Mouse (Mus musculus): ENCODE data around the gene Sh3glb2.

The Sh3glb2 gene

DNA sequence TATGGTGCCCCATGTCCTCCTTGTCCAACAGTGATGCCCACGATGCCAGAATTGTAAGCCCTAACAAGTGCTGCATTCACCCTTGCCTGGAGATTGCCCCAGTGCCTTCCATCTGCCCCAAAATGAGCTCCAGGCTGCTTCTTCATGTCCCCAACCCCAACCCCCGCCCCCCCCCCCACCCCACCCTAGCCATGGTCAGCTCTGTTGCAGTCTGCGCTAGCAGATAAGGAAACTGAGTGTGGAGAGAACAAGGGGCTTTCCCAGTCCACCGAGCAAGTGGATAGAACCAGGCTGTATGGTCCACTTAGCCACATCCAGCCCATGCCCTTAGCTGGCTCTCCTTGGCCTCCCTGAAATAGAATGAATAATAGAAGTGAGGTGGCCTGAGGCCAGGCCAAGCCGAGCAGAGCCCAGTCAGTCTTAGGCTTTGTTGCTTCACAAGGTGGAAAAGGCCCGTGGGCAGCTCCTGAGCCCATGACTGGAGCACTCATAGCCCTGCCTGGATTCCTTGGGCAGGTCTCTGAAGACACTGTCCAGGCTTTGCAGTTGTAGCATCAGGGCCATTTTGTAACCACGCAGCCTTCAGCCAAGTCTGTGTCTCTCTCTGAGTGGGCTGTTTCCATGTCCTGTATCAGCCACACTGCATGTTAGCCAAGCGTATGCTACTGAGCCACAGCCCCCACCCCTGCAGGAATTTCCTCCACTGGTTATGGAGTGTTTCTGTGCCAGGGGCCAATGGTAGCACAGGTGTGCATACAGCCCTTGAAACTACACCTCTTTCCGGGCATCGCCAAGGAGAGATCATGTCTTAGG is 21.6 kb upstream of the Sh3glb2 start:
- DNase-seq (ENCODE audit: low spot score in 2 of 2) = no peak

GRCm38 (mm10) chr2:30379307-30379706 is 20.2 kb upstream of the Sh3glb2 start:
- DNase-seq (ENCODE audit: low spot score in 2 of 2) = no peak

GRCm38 (mm10) chr2:30377721-30378120 is 18.6 kb upstream of the Sh3glb2 start:
- no peak for DNase-seq (ENCODE audit: low spot score in 2 of 2)

DNA sequence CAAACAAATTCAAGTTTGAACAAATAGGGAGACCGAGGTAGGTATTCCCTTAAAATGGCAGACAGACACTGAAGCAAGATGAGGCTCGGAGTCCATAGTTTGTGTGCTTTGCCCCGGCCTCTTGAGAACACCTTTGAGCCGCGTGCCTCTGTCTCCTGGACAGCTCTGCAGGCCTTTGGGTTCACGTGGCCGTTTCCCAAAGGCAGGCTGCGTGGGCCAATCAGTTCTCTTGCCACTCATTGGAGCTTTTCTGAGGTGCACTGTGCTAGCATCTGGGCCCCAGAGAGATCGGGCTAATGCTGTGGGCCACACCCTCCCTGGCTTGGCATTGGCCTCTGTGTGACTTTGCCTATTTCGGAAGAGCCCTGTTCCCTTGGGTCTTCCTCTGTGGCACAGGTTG is 16.8 kb upstream of the Sh3glb2 start:
- DNase-seq (ENCODE audit: low spot score in 2 of 2) = no peak

DNA sequence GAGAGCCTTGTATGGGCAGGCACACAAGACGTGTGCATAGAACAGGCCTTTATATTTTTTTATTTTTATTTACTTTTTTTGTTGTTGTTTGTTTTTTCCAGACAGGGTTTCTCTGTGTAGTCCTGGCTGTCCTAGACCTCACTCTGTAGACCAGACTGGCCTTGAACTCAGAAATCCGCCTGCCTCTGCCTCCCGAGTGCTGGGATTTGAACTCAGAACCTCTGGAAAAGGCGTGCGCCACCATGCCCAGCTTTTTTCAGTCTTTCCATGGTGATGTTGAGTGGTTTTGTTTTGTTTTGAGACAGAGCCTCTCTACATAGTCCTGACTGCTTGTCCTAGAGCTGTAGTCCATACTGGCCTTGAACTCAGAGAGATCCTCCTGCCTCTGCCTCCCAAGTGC is 13.6 kb upstream of the Sh3glb2 start:
- no peak for DNase-seq (ENCODE audit: low spot score in 2 of 2)

DNA sequence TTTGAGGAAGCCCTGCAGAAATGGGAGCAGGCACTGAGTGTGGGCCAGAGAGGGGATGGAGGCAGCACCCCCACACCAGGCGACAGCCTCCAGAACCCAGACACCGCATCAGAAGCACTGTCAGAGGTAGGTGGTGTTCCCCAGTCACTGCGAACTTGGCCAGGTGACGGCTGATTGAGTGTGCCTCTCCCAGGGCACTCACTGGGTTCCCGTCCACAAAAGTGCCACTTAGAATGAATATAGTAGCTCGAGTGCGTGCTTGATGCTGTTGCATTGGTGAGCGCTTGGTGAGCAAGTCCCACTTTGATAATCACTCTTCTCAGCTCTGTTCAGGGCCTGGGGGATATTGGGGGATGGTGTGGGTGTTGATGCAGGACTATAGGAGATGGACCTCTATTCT is 12.4 kb upstream of the Sh3glb2 start:
- DNase-seq (ENCODE audit: low spot score in 2 of 2) = no peak

- no peak for DNase-seq (ENCODE audit: low spot score in 2 of 2)
These were observed 7.1 kb upstream of the Sh3glb2 start for GRCm38 (mm10) chr2:30366203-30366602.

GRCm38 (mm10) chr2:30365281-30366069 is 6.3 kb upstream of the Sh3glb2 start:
- no peak for DNase-seq (ENCODE audit: low spot score in 2 of 2)

- DNase-seq (ENCODE audit: low spot score in 2 of 2) = peak; percentile 98 to 100
These were observed 4.9 kb upstream of the Sh3glb2 start, which contains the start of gene Miga2 for GRCm38 (mm10) chr2:30363773-30364650. TSS of gene Miga2 (plus strand) at chr2:30364233.

DNA sequence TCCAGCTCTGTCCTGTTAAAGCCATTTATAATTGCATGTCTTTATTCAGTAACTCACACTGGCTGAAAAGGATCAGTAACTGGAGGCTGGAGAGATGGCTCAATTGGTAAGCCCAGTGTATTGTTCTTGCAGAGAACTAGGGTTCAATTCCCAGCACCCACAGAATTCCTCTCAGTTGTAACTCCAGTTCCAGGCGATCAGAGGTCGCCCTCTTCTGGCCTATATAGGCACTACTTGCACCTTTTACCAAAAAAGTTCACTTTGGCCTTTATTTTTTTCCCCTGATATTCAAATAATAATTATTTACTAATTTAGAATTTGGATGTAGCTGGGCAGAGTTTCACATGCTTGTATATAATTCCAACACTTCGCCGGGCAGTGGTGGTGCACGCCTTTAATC is 3.7 kb upstream of the Sh3glb2 start:
- DNase-seq (ENCODE audit: low spot score in 2 of 2) = no peak

DNA sequence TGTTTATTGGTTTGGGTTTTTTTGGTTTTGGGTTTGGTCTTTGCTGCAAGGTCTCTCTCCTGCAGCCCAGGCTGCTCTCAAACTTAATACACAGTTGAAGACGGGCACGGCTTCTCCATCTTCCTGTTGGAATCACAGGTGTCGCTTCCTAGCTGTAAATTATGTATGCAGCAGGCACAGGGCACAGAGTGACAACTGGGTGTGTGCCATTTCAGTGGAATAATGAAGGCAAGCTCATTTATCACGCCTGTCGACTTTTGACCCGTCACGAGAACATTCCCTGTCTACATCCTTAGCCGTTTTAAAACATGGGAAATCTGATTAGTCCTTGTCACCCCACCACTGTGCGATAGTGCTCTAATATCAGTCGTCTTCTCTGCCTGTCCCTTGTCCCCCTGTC is 1.5 kb upstream of the Sh3glb2 start:
- DNase-seq (ENCODE audit: low spot score in 2 of 2) = no peak

DNA sequence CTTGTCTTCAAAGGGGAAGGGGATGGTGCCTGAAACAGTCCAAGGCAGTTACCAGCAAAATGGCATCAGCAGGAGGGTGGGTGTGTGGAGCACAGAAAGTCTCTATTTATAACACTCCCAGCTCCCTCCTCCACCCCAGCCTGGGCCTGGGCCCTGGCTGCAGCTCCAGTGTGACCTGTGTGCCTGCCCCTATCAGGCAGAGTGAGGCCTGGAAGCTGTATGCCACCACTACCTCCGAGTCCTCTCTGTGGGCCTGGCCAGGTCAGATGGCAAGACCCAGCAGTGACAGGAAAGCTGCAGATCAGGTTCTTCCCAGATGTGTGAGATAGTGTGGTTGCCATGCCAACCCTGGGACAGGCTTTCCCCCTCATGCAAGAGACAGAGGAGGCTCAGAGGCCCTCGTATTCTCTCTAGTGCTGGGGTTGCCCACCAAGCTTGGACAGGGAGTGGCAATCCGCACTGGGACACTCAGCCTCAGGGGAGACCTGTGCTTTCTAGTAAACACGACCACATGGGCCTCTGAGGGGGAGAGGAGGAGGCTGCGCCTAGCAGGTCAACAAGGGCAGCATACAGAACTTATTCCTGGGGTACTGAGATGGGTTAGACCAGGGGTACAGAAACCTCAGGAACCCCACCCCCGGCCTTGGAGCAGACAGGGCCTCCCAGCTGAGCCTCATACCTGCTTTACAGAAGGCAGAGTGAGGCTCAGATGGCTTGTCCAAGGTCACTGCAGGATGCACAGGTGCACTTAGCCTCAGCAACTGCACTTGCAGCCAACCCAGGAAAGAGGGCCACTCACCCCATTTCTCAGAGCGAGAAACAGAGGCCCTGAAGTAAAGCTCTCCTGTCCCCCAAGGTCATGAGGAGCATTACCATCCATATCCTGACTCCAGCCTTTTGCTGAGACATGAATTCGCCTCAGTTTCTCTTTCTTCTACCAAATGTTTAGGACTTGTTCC is 1.3 kb downstream of the Sh3glb2 start:
- DNase-seq (ENCODE audit: low spot score in 2 of 2) = peak; percentile 66 to 74

GRCm38 (mm10) chr2:30356906-30357305 is 2.2 kb downstream of the Sh3glb2 start:
- no peak for DNase-seq (ENCODE audit: low spot score in 2 of 2)

DNA sequence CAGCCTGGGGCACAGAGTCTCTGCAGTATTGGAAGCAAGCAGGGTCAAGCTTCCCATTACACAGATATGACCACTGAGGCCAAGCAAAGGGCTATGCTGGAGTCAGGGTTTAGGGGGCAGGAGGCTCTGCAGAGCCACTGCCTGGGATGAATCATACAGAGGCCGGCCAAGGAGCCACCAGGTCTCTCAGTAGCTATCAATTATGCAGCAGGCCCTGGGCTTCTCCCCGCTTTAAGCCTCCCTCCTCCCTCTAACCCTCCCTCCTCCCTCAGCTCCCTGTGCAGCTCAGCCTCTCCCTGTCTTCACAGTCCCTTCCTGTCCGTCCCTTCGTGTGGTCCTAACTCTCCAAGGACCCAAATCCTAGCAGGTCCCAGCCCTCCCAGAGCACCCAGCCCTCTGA is 2.9 kb downstream of the Sh3glb2 start:
- no peak for DNase-seq (ENCODE audit: low spot score in 2 of 2)

- DNase-seq (ENCODE audit: low spot score in 2 of 2) = no peak
These were observed 3.3 kb downstream of the Sh3glb2 start for GRCm38 (mm10) chr2:30355861-30356260.

DNA sequence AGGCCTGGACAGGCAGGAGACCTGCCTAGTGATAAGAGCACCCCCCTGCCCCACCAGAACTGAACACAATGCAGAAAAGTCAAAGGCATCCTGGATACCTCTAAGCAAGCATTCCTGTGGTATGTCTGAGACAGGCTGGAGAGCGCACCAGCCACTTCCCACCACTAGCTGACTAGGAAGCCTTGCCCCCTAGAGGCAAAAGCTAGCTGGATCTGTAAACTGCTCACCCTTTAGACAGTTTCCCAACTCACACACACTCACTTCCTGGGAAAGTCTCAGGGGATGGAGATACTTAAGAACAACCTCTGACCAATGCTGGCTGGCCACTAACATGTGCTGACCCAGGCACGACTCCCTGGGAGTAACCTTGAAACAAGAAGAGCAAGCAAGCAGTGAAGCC is 8.0 kb downstream of the Sh3glb2 start:
- DNase-seq (ENCODE audit: low spot score in 2 of 2) = peak; percentile 37 to 39

DNA sequence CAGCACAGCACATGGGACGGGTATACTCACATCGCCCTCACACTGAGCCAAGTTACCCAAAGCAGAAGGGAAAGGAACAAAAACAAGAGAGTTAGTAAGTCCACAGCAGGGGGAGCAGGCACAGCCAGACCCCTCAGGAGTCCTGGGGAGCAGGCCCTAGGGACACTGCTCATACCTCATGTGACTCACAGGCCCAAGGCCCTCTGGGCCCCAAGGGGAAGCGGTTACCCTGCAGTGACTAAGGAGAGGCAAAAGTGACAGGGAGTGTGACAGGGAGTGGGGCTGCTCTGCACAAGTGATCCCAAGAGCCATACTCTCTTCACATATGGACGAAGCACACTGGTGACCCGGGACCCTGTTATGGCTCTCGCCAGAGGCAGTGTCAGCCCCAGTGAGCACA is 9.9 kb downstream of the Sh3glb2 start:
- DNase-seq (ENCODE audit: low spot score in 2 of 2) = no peak

GRCm38 (mm10) chr2:30345971-30346676 is 13.0 kb downstream of the Sh3glb2 start:
- no peak for DNase-seq (ENCODE audit: low spot score in 2 of 2)

DNA sequence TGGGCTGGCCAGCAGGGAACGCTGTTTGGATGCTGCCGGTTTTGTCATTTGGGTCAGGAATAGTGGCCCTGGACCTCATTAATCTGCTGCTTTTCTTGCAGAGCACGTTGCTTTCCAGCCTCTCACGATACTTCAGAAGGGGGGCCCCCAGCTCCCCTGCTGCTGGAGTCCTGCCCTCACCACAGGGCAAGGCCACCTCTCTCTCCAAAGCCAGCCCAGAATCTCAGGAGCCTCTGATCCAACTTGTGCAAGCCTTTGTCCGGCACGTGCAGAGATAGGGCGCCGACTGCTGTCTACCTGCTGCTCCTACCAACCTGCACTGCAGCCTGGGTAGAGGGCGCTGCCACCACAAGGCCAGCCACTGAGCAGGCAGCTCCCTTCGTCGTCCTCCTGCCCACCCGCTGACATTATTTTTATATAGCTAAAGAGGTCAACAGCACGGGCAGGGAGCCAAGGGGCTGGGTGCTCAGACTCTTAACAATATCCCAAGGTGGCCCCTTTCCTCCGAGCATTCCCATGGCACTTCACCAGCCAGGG is 15.5 kb downstream of the Sh3glb2 start:
- DNase-seq (ENCODE audit: low spot score in 2 of 2) = peak; percentile 43 to 46

- DNase-seq (ENCODE audit: low spot score in 2 of 2) = no peak
These were observed 16.6 kb downstream of the Sh3glb2 start for GRCm38 (mm10) chr2:30342544-30342943.
